Mouse (Mus musculus): Measurements from ENCODE around the gene Gm4881.
A peak's percentile ranks its signal among the peaks of the same experiment; 100 is the strongest.
"Not testable (repeated sequence)": the region's sequence is repeated elsewhere in the genome, so short reads cannot be mapped to it uniquely, and the experiment has no call there.

Gm4881 gene

DNA sequence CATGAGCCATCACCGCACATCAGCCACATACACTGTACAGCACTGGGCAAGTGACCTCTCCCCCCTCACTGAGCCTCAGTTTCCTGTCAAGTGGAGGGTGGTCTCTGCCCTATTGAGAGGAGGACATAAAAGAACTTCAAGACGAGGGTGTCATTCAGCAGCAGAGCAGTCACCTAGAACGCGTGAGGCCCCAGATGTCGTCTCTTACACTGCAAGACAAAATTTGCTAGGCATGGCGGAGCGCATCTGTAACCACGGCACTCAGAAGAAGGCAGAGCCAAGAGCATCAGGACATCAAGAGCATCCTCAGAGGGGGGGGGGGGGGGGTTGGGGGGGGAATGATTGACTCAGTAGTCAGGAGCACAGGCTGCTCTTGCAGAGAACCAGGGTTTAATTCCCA, 48.0 kb downstream of the Gm4881 start:
- DNase-seq (ENCODE audit: low spot score in 2 of 2), result no peak

DNA sequence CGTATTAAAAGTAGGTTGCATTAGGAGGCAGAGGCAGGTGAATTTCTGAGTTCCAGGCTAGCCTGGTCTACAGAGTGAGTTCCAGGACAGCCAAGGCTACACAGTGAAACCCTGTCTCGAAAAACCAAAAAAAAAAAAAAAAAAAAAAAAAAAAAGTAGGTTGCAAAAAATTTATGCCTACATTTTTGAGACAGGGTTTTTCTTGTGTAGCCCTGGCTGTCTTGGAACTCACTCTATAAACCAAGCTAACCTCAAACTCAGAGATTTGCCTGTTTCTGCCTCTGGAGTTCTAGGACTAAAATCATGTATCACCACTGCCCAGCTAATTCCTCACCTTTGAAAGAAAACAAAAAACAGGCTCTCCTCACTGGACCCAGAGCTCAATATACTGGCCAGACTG, 48.5 kb downstream of the Gm4881 start:
- not testable (repeated sequence) for DNase-seq (ENCODE audit: low spot score in 2 of 2)

DNA sequence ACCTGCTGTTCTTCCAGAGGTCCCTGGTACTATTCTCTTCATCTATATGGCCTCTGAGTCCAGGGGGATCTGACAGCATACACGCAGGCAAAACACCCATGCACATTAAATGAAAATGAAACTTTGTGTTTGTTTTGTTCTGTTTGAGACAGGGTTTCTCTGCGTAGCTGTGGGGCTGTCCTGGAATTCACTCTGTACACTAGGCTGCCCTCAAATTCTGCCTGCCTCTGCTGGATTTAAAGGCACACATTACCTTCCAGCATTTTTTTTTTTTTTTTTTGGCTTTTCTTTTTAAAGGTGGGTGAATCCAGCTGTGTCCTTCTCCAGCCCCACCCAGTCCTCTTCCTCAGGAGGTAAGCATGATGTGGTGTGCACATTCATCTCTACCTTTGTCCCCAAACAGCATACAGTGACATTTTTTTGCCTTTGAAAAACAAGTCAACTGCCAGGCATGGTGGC, 52.1 kb downstream of the Gm4881 start:
- DNase-seq (ENCODE audit: low spot score in 2 of 2), result no peak

DNA sequence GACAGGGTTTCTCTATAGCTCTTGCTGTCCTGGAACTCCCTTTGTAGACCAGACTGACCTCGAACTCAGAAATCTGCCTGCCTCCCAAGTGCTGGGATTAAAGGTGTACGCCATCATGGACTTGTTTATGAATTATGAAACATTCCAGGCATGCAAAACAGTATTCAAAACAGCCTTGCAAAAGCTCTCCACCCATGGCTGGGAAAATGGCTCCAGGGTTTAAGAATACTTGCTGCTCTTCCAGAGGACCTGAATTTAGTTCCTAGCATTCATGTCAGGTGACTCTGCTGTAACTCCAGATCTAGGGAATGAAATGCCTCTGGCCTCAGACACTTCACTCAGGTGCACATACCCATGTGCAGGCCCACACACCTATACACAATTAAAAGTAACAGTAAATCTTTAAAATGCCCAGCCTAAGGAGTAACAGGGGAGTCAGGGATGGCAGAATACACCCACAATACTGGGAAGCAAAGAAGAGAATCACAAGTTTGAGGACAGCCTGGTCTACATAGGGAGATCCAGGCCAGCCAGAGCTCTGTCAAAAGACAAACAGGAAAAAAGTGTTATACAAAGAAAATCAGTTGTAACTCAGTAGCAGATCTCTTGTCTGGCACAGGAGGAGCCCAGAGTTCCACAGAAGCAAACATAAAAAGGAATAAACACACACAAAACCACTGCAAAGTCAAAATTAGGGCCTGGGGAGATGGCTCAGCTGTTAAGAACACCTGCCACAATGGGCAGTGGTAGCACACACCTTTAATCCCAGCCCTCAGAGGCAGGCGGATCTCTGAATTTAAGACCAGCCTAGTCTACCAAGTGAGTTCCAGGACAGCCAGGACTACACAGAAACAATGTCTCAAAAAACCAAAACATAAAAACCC, 52.8 kb downstream of the Gm4881 start:
- no peak for DNase-seq (ENCODE audit: low spot score in 2 of 2)

DNA sequence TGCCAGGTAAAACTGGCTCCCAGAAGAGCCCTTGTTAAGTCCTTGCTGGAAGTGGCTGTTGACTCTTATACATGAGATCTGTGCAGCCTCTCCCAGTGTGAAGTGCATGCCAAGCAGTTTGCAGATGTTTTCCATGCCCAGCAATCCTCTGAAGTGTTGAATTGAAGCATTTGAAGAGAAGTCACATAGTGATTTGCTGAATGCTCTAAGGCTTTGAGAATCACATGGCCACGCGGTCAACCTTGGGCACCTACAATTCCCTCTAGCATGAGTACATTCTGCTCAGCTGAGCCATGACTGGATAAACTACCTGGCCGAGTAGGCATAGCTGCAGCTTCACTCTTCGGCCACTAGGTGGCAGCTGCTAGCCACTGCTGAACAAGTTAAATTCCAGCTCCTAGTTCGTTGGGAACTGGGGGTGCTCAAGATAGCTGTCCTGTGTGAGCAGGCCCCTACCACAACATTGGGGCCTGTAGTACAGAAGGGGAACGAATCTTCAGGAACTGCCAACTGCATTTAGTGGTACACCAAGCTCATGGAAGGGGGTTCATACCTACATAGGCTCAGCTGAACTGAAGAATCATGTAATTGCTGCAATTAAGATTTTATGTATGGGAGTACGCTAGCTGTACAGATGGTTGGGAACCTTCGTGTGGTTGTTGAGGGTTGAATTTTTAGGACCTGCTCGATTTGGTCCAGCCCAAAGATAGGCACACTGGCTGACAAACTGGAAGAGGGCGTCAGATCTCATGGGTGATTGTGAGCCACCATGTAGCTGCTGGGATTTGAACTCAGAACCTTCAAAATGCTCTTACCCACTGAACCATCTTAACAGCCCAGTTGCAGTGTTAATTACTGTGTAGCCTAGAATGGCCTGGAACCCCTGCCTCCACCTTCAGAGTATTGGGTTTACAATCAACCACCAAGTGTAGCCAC, 53.7 kb downstream of the Gm4881 start:
- DNase-seq (ENCODE audit: low spot score in 2 of 2), result peak; percentile 63 to 76

DNA sequence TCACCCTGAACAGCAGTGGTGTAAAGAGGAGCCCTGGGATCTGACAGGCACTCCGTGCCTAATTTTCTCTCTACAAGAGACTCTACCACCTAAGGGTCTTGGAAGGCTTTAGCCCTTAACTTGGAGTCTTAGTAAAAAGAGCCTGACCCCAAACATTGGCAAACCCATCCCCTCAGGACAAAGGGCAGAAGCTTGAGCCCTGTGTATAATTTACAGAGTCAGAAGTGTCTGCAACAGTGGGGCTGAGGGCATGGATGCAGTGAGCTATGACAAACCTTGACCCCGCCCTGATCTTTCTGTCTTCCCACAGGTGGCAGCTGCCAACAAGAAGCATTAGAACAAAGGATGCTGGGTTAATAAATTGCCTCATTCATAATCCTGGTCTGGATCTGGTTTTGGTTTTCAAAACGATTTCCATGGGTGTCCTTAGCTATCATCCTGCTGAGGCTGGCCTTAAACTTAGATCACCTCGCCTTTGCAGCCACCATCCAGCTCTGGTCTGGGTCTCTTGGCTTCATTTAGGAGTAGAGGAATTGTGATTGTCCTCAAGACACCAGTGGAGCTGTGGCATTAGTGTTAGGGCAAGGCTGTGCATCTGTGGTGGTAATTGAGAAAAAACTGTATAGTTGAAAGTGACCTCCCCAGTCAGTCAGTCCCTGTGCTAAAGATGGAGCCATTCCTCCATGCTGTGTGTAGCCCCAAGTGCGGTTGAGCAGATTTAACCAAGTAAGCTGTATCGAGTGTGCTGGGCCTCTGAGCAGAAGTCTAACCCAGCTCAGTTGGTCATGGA, 54.7 kb downstream of the Gm4881 start:
- DNase-seq (ENCODE audit: low spot score in 2 of 2), result no peak

DNA sequence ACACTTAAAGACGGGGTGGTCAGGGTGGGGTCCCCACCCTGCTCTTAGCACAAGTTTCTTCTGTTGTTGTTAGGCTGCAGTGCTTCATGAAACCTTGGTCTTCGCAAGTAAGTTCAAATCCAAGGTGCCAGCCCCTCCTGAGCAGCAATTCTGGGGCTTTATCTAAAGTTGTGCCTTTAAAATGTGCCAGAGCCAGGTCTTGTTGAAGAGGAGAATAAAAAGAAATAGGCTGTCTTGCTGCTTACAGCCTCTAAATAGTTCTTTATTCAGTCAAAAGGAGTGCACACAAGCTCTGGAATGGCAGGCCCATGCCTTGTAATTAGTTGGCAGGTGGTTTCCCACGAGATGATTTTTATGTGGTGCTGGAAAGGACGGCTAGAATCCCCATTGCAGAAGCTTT, 57.2 kb downstream of the Gm4881 start:
- DNase-seq (ENCODE audit: low spot score in 2 of 2), result no peak

DNA sequence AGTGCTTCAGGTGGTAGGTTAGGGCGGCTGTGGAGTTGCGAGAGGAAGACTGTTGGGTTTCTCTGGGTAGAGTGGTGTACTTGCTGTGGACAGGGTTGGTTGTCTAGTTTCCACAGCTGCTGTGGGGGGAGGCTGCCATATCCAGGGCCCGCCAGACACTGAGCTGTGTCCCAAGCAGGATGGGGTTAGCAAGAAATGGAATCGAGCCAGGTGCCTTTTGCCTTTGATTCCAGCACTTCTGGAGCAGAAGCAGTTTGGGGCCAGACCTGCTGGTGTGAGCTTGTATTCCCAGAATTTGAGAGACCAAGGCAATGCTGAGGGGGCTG, 58.0 kb downstream of the Gm4881 start:
- DNase-seq (ENCODE audit: low spot score in 2 of 2), result no peak

DNA sequence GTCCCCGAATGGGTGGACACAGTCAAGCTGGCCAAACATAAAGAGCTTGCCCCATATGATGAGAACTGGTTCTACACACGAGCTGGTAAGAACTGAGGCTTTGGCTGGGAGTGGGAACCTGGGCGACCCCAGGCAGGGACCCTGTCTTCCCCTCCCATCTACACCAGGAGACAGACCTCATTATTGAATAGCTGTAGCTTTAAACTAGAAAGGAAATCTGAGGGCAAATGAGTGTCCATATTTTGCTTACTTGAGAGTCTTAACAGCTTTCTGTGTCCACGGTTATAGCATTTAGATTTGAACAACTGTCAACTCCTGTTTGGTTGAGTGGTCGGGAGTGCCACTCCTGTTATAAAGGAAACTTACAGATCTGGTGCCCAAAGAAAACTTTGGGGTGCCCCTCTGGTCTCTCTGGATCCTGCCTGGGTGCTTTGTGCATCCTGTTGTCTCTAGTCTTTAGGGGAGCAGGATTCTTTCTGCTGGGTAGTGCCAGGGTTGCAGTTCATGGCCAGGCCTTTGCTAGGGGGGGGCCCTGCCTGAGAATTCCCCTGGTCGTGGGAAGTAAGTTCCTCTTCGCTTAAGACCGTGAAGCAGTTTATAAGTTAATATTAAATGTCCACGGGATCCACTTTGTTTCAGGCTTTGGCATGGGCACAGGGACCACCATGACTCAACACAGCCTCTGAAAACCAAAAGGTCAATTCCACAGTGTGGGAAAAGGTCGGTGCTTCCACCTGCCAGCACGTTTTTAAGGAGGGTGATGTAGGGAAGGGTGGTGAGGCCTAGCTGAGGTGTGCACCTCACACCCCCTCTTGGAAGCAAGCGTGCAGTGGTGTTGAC, 58.6 kb downstream of the Gm4881 start:
- no peak for DNase-seq (ENCODE audit: low spot score in 2 of 2)

DNA sequence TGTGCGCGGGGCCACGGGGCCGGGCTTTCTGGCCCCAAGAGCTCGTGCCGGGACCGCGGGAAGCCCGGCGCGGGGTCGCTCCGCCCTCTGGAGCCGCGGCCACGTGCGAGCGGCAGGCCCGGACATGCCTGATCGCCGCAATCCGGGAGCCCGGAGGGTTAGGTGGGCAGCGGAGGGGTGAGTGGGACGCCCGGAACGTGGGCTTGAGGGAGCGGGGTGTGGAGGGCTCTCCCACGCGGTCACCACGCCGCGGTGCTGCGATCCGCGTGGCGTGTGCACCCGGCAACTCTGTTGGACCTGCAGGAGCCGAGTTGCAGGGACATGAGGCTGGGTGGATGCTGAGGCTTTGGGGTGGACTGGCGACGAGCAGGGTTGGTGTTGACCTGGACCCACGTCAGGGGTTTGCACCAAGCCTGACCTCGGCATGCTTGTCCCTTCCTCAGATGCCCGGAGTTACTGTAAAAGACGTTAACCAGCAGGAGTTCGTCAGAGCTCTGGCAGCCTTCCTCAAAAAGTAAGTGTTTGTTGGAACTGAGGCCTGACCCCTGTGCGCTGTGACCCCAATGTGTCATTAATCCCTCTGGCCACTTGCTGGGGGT, 59.5 kb downstream of the Gm4881 start:
- DNase-seq (ENCODE audit: low spot score in 2 of 2), result no peak

DNA sequence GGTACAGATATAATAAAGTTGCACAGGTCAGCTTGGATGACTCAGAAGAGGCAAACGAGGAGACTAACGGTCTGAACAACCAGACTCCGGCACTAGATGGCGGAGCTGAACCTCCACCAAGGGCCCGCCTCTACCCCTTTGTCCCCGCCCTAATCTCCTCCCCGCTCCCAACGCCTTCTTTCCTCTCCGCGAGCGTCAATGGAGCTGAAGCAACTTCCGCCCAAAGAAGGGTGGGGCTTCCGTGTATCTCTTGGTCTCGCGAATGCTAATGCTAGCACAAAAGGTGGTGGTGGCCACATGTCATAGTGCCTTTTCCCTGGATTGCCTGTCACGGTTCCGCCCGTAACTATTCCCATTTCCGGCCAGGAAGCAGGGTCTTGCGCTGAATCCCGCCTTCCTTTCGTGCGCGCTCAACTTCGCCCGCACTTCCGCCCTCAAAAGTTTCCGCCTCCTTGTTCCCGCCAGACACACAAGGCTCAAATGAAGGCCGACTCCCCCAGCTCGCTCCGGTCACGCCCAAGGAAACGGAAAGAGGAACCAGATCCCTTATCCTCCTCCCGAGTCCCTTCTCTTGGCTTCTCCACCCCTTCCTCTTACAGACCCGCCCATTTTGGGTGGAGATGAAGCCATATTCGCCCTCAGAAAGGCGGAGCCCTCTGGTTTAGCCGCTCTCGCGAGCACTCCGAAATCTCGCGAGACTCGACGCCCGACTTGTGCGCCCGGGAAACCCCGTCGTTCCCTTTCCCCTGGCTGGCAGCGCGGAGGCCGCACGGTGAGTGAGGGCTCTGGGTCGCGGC, 60.2 kb downstream of the Gm4881 start, which contains the start of gene Rps19:
Rps19 (plus strand) TSS at position 476 of the 797 bp plus-strand sequence.
- DNase-seq (ENCODE audit: low spot score in 2 of 2), result peak; percentile 97

DNA sequence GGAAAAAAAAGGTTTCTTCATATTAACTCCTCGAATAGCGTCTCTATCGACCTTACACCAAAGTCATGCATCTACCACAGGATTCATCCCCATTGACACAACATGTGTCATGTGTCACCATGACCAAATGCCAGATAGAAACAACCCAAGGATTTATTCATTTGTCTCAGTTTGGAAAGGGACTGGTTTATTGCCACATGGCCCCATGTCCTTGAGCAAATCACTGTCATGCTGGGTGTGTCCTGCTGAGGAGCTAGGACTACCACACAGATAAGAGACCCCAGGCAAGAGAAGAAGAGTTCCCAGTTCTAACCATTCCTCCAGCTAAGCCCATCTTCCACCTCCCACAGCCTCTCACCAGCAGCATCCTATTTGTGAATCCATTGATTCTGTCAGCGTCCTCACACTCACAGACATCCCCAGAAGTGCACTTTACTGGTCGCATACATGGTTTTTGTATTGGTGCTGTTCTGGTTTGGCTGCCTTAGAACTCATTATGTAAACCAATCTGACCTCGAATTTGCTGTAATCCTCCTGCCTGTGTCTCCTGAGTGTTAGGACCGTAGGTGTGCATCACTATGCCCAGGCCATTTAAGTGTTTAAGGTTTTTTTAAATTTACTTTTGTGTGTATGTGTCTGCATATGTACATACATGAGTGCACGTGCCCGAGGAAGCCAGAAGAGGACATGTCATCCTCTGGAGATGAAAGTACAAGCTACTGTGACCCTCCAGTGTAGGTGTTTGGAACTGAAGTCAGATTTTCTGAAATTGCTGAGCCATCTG, 61.7 kb downstream of the Gm4881 start:
- DNase-seq (ENCODE audit: low spot score in 2 of 2), result no peak

DNA sequence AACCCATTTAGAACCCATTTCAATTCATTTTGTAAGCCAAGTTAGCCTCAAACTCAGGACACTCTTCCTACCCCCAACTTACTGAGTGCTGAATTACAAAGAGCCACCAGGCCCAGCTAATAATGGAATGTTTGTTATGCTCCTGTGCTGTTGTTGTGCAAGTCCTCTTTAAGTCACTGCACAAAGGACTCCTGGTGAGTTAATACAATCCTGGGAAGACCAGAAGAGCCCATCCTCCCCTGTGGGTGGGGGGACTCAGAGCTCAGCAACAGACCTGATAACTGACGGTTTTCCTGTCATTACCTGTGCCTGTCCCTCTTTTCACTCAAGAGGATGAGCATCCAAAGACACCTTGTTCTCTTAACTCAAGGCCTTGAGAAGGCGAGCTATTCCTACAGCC, 64.7 kb downstream of the Gm4881 start:
- DNase-seq (ENCODE audit: low spot score in 2 of 2), result no peak

DNA sequence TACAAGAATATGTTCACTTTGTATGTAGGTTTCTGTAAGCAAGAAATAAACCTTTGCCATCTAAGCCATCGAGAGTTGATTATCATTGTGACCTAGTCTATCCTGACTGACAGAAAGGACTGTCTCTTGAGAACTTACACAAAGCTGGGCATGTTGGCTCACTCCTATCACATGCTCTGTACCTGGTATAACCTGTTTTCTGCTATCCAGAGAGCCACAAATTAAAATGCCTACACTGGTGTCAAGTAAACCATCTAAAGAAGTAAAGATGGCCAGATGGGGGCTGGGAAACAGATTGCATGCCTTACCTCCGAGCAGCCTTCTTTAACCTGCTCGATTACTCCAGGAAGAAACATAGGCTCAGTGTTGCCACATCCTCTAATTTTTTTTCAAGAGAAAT, 66.7 kb downstream of the Gm4881 start:
- DNase-seq (ENCODE audit: low spot score in 2 of 2), result no peak

Measured in frontal cortex, postnatal 36 days (tissue).